Mouse (Mus musculus): ENCODE measurements at regions not wholly inside any gene's neighbourhood (a gene's known extent, or its start where the extent isn't known, plus 50 kb on each side); places are given as distances from the start of the nearest gene placed in this dataset.

DNA sequence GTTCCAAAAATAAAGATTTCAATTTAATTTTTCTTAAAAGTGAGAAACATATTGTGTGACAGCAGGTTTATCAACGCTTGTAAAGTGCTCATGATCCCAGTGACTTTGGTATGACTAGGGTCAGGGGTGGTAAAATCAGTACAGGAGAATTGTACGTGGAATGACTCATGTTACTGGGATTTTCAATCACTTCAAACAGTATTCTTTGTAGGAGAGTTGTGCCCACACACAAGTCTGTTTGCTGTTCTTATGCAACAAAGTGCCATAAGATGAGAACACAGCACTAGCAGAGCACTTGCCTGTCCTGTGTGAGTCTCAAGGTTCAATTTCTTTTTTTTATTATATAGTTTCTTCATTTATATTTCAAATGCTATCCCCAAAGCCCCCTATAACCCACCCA, 166.5 kb downstream of the Smarca1 start:
- no peak overlapping the region for H3K27ac ChIP-seq (ENCODE audit: low read length)
- no peak for TF ChIP-seq CTCF (IDR thresholded peaks at IDR 0.05)
- no peak for TF ChIP-seq EP300 (IDR thresholded peaks at IDR 0.05)
- no peaks in the 10 kb centered on the region for H3K36me3 ChIP-seq (ENCODE audit: insufficient read depth, low read length)
- no peak overlapping the region for H3K4me2 ChIP-seq (replicated peaks; ENCODE audit: low read depth, low read length)
- no peak overlapping the region for H3K9ac ChIP-seq (replicated peaks; ENCODE audit: low read depth)
- WGBS, result 76% methylated on average over 2 of the region's 2 CpGs
- no peaks in the 10 kb centered on the region for H3K4me1 ChIP-seq (ENCODE audit: insufficient read depth, low read depth, low read length)
- ATAC-seq, result no peak
- H3K9me3 ChIP-seq (ENCODE audit: low read length), result no peaks in the 10 kb centered on the region
- no peak for DNase-seq (ENCODE audit: low spot score)
- H3K27me3 ChIP-seq (replicated peaks; ENCODE audit: insufficient read depth, low read length), result no peaks in the 10 kb centered on the region
- no peak overlapping the region for H3K4me3 ChIP-seq (ENCODE audit: low read depth, low read length)

DNA sequence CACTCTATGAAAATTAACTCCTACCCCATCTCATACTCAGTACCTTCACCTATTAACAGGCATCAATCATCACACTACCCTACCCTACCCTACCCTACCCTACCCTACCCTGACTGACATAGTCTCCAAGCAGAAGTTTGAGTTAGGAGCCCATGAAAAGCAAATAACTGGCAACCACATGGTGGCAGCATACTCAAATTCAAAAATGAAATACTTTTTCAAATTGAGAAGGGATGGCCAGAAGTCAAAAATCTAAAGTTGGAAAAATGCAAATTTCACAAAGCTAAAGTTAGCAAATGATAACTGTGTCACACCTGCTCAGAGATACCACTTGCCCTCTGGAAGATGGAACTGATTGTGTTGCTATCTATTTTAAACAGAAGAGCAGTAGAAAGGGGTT, 189.7 kb downstream of the Smarca1 start:
- H3K9ac ChIP-seq (replicated peaks; ENCODE audit: low read depth), result no peak overlapping the region
- no peak overlapping the region for H3K4me2 ChIP-seq (replicated peaks; ENCODE audit: low read depth, low read length)
- no peaks in the 10 kb centered on the region for H3K27me3 ChIP-seq (replicated peaks; ENCODE audit: insufficient read depth, low read length)
- H3K27ac ChIP-seq (ENCODE audit: low read length), result no peak overlapping the region
- no peaks in the 10 kb centered on the region for H3K4me1 ChIP-seq (ENCODE audit: insufficient read depth, low read depth, low read length)
- TF ChIP-seq EP300 (IDR thresholded peaks at IDR 0.05), result no peak
- peak; percentile 37; the same call in 1 of the 2 replicates for TF ChIP-seq CTCF (IDR thresholded peaks at IDR 0.05)
- no peak overlapping the region for H3K4me3 ChIP-seq (ENCODE audit: low read depth, low read length)
- no peak for DNase-seq (ENCODE audit: low spot score)
- no peaks in the 10 kb centered on the region for H3K9me3 ChIP-seq (ENCODE audit: low read length)
- ATAC-seq, result no peak
- H3K36me3 ChIP-seq (ENCODE audit: insufficient read depth, low read length), result no peaks in the 10 kb centered on the region

DNA sequence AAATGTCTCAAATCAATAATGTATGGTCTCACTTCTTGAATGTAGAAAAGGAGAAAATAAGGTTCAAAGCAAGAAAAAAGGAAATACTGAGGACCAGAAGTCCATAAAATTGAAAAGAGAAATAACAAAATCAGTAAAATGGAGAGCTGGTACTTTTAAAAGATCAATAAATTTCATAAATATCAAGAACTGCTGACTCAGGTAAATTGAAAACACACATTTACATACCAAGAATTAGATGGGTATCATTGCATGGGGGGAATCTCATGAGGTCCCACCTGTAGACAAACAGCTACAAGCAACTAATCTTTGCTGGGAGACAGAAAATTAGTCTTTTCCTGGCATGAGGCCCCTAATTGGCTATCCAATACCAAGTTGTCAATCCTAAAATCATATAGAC, 224.0 kb downstream of the Smarca1 start:
- TF ChIP-seq EP300 (IDR thresholded peaks at IDR 0.05), result no peak
- no peak for TF ChIP-seq CTCF (IDR thresholded peaks at IDR 0.05)
- no peaks in the 10 kb centered on the region for H3K9me3 ChIP-seq (ENCODE audit: low read length)
- H3K36me3 ChIP-seq (ENCODE audit: insufficient read depth, low read length), result no peaks in the 10 kb centered on the region

DNA sequence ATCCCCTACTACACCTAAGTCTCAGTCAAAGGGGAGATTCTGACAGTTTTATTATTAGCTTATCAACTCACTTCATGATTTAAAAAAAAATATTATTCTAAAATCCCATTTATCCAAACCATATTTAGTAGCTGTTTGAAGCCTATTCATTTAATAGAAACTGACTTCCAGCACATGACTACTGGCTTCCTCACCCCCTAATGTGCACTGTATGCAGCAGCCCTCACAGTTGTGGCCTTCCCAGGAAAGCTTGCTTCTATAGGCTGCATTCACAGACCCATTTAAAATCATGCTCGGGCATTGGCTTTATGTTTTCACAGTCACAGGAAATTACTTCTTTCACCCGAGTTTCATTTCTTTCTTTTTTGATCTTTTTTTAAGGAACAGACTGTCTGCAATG, 246.3 kb downstream of the Smarca1 start:
- 44% methylated on average over 2 of the region's 2 CpGs for WGBS
- TF ChIP-seq CTCF (IDR thresholded peaks at IDR 0.05) (no peak), EP300 (IDR thresholded peaks at IDR 0.05) (no peak)
- ATAC-seq (no peak), DNase-seq (ENCODE audit: low spot score) (no peak)
- H3K9me3 ChIP-seq (ENCODE audit: low read length), result no peaks in the 10 kb centered on the region
- no peak overlapping the region for H3K9ac ChIP-seq (replicated peaks; ENCODE audit: low read depth)
- H3K36me3 ChIP-seq (ENCODE audit: insufficient read depth, low read length), result no peaks in the 10 kb centered on the region
- no peaks in the 10 kb centered on the region for H3K27me3 ChIP-seq (replicated peaks; ENCODE audit: insufficient read depth, low read length)
- no peak overlapping the region for H3K27ac ChIP-seq (ENCODE audit: low read length)
- H3K4me2 ChIP-seq (replicated peaks; ENCODE audit: low read depth, low read length), result no peak overlapping the region
- no peak overlapping the region for H3K4me3 ChIP-seq (ENCODE audit: low read depth, low read length)
- H3K4me1 ChIP-seq (ENCODE audit: insufficient read depth, low read depth, low read length), result no peaks in the 10 kb centered on the region

More for the DNA sequence above, 224.0 kb downstream of the Smarca1 start:
- no peak for DNase-seq (ENCODE audit: low spot score)
- no peak overlapping the region for H3K27ac ChIP-seq (ENCODE audit: low read length)
- no peak overlapping the region for H3K4me2 ChIP-seq (replicated peaks; ENCODE audit: low read depth, low read length)
- no peaks in the 10 kb centered on the region for H3K4me1 ChIP-seq (ENCODE audit: insufficient read depth, low read depth, low read length)
- no peak overlapping the region for H3K9ac ChIP-seq (replicated peaks; ENCODE audit: low read depth)
- ATAC-seq, result no peak
- H3K4me3 ChIP-seq (ENCODE audit: low read depth, low read length), result no peak overlapping the region
- H3K27me3 ChIP-seq (replicated peaks; ENCODE audit: insufficient read depth, low read length), result no peaks in the 10 kb centered on the region

DNA sequence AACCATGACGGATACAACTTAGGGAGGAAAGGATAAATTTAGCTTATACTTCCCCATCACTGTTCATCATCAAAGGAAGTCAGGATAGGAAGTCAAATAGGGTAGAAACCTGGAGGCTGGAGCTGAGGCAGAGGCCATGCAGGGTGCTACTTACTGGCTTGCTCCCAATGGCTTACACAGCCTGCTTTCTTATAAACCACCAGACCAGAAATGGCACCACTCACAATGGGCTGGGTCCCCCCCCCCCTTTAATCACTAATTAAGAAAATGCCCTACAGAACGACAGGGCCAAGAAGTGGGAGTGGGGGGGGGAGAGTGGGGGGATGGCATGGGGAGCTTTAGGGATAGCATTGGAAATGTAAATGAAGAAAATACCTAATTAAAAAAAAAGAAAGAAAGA, 251.6 kb downstream of the Smarca1 start:
- Histone ChIP-seq H3K9ac (replicated peaks; ENCODE audit: low read depth) (no peak overlapping the region), H3K4me1 (ENCODE audit: insufficient read depth, low read depth, low read length) (no peaks in the 10 kb centered on the region), H3K27me3 (replicated peaks; ENCODE audit: insufficient read depth, low read length) (no peaks in the 10 kb centered on the region), H3K4me2 (replicated peaks; ENCODE audit: low read depth, low read length) (no peak overlapping the region), H3K4me3 (ENCODE audit: low read depth, low read length) (no peak overlapping the region), H3K9me3 (ENCODE audit: low read length) (no peaks in the 10 kb centered on the region), H3K27ac (ENCODE audit: low read length) (no peak overlapping the region), H3K36me3 (ENCODE audit: insufficient read depth, low read length) (no peaks in the 10 kb centered on the region)
- DNase-seq (ENCODE audit: low spot score) (no peak), ATAC-seq (no peak)
- no peak for TF ChIP-seq CTCF (IDR thresholded peaks at IDR 0.05)
- no peak for TF ChIP-seq EP300 (IDR thresholded peaks at IDR 0.05)
- WGBS, result 57% methylated on average over 2 of the region's 2 CpGs

DNA sequence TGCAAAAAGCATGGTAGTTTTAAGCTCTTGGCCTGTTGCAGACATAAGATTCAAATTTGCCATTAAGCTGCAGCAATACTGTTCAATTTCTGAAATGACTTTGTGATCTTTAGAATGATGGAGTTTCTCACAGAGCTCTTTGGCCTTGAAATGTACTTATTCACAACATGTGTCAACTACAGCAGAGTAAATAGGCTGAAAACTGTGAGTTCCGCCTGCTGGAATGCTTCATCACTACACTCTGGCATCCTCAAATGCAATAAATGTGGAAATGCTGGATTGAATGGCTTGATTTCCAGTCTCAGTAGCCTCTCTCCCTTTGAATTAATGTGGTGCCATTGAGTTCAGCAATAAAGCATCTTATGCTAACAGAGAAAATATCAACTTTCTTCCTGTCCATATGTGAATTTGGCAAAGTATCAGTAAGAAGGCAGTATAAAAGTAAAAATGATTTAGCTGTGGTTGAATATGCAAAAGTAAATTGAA, 253.9 kb downstream of the Smarca1 start:
- Histone ChIP-seq H3K27ac (ENCODE audit: low read length) (no peak overlapping the region), H3K36me3 (ENCODE audit: insufficient read depth, low read length) (no peaks in the 10 kb centered on the region), H3K4me2 (replicated peaks; ENCODE audit: low read depth, low read length) (no peak overlapping the region), H3K9ac (replicated peaks; ENCODE audit: low read depth) (no peak overlapping the region), H3K4me3 (ENCODE audit: low read depth, low read length) (no peak overlapping the region), H3K4me1 (ENCODE audit: insufficient read depth, low read depth, low read length) (no peaks in the 10 kb centered on the region), H3K9me3 (ENCODE audit: low read length) (no peaks in the 10 kb centered on the region), H3K27me3 (replicated peaks; ENCODE audit: insufficient read depth, low read length) (no peaks in the 10 kb centered on the region)
- TF ChIP-seq CTCF (IDR thresholded peaks at IDR 0.05), result no peak
- TF ChIP-seq EP300 (IDR thresholded peaks at IDR 0.05), result no peak
- no peak for ATAC-seq
- no peak for DNase-seq (ENCODE audit: low spot score)
- WGBS, result 54% methylated on average over 1 of the region's 1 CpGs

Data from lung, postnatal 0 days (tissue).